Mouse (Mus musculus) CH12.LX (cell line): ENCODE measurements at regions not wholly inside any gene's neighbourhood (a gene's known extent, or its start where the extent isn't known, plus 50 kb on each side); places are given as distances from the start of the nearest gene placed in this dataset.

Source experiments
- DNase-seq: peaks from one replicate; pipeline ENCODE4 v3.0.0-alpha.2; 2013; ENCODE audit errors: extremely low read depth
- H3K27ac ChIP-seq: 2 replicates; pipeline ENCODE4 v1.5.1; 2012; ENCODE audit warnings: low read depth, mild to moderate bottlenecking, control low read depth, moderate library complexity; ENCODE audit not compliant: insufficient read depth
- H3K27me3 ChIP-seq: replicated peaks from 2 replicates; pipeline ENCODE3; 2012; ENCODE audit warnings: inconsistent platforms
- H3K36me3 ChIP-seq, 2 experiments: replicated peaks in 1 of 2; 2 replicates each; pipeline versions ENCODE3 to v1.6.1; 2012; ENCODE audit warnings: inconsistent platforms in 1 of 2, low read length in 1 of 2, mild to moderate bottlenecking in 1 of 2, mixed read lengths in 1 of 2, moderate library complexity in 1 of 2; ENCODE audit not compliant: control insufficient read depth in 1 of 2, insufficient read depth in 1 of 2
- H3K4me1 ChIP-seq, 2 experiments: 2 replicates each; pipeline ENCODE4 v1.6.1; 2012; ENCODE audit warnings: inconsistent platforms in 1 of 2, moderate library complexity in 1 of 2; ENCODE audit not compliant: insufficient read depth in 2 of 2, control insufficient read depth in 1 of 2
- H3K4me2 ChIP-seq: 2 replicates; pipeline ENCODE4 v1.6.1; 2012; ENCODE audit warnings: low read depth, mild to moderate bottlenecking, control low read depth; ENCODE audit not compliant: poor library complexity, insufficient read depth, severe bottlenecking
- H3K4me3 ChIP-seq, 3 experiments: fragments of 150-350 bp in 1 of 3; sonication (generic) in 1 of 3; replicated peaks in 1 of 3; 2 replicates each; pipeline versions ENCODE3 to v1.5.1; 2011 to 2012; ENCODE audit warnings: low read depth in 2 of 3, low read length in 2 of 3, mild to moderate bottlenecking in 2 of 3, moderate library complexity in 2 of 3, control low read depth in 1 of 3, improper control_type of control experiment in 1 of 3, inconsistent platforms in 1 of 3, mixed read lengths in 1 of 3; ENCODE audit not compliant: poor library complexity in 1 of 3
- H3K79me2 ChIP-seq: replicated peaks from 2 replicates; pipeline ENCODE4 v1.6.1; 2012; ENCODE audit warnings: mild to moderate bottlenecking, moderate library complexity; ENCODE audit not compliant: control insufficient read depth, poor library complexity, insufficient read depth, severe bottlenecking; ENCODE audit errors: extremely low read depth
- H3K9ac ChIP-seq: 2 replicates; pipeline ENCODE4 v1.6.1; 2012; ENCODE audit warnings: low read depth, mild to moderate bottlenecking, control low read depth, moderate library complexity; ENCODE audit not compliant: insufficient read depth
- H3K9me3 ChIP-seq: replicated peaks from 2 replicates; pipeline ENCODE3; 2012; ENCODE audit warnings: low read length, inconsistent platforms, mixed read lengths
- BHLHE40 ChIP-seq: IDR thresholded peaks from 2 replicates; pipeline ENCODE4 v1.6.1; 2011; ENCODE audit warnings: mild to moderate bottlenecking, low read depth, low read length, improper control_type of control experiment
- CHD2 ChIP-seq: IDR thresholded peaks from 2 replicates; pipeline ENCODE4 v1.6.1; 2011; ENCODE audit warnings: low read length, improper control_type of control experiment
- E2F4 ChIP-seq: IDR thresholded peaks from 2 replicates; pipeline ENCODE4 v1.6.1; 2011; ENCODE audit warnings: low read depth, low read length, improper control_type of control experiment; ENCODE audit not compliant: insufficient replicate concordance
- EP300 ChIP-seq: IDR thresholded peaks from 2 replicates; pipeline ENCODE4 v1.6.1; 2011; ENCODE audit warnings: low read length, improper control_type of control experiment
- ETS1 ChIP-seq: conservative IDR thresholded peaks from 2 replicates; pipeline ENCODE4 v1.6.1; 2012; ENCODE audit warnings: low read depth, mild to moderate bottlenecking, inconsistent platforms, low read length, improper control_type of control experiment, moderate library complexity
- IRF4 ChIP-seq: IDR thresholded peaks from 2 replicates; pipeline ENCODE4 v1.6.1; 2014; ENCODE audit warnings: low read depth, mild to moderate bottlenecking, inconsistent platforms, low read length, improper control_type of control experiment
- MAFK ChIP-seq: IDR thresholded peaks from 2 replicates; pipeline ENCODE4 v1.6.1; 2011; ENCODE audit warnings: low read length, improper control_type of control experiment; ENCODE audit not compliant: insufficient replicate concordance
- MXI1 ChIP-seq: IDR thresholded peaks from 2 replicates; pipeline ENCODE4 v1.6.1; 2011; ENCODE audit warnings: mild to moderate bottlenecking, low read depth, low read length, improper control_type of control experiment
- MYC ChIP-seq: IDR thresholded peaks from 2 replicates; pipeline ENCODE4 v1.6.1; 2011; ENCODE audit warnings: low read depth, mild to moderate bottlenecking, improper control_type of control experiment, low read length
- PAX5 ChIP-seq: IDR thresholded peaks from 2 replicates; pipeline ENCODE4 v1.6.1; 2012; ENCODE audit warnings: low read length, inconsistent platforms, mixed read lengths
- RAD21 ChIP-seq: IDR thresholded peaks from 2 replicates; pipeline ENCODE4 v1.6.1; 2011; ENCODE audit warnings: low read depth, mild to moderate bottlenecking, low read length, improper control_type of control experiment, moderate library complexity
- RCOR1 ChIP-seq: conservative IDR thresholded peaks from 2 replicates; pipeline ENCODE4 v1.6.1; 2012; ENCODE audit warnings: low read depth, mild to moderate bottlenecking, inconsistent platforms, low read length, improper control_type of control experiment
- SIN3A ChIP-seq: IDR thresholded peaks from 2 replicates; pipeline ENCODE4 v1.6.1; 2012; ENCODE audit warnings: low read length, improper control_type of control experiment, inconsistent platforms
- TCF12 ChIP-seq: IDR thresholded peaks from 2 replicates; pipeline ENCODE4 v1.6.1; 2014; ENCODE audit warnings: low read depth, mild to moderate bottlenecking, inconsistent platforms, low read length, improper control_type of control experiment
- USF2 ChIP-seq: conservative IDR thresholded peaks from 2 replicates; pipeline ENCODE4 v1.6.1; 2011; ENCODE audit warnings: low read depth, low read length, improper control_type of control experiment
- ZMIZ1 ChIP-seq: IDR thresholded peaks from 2 replicates; pipeline ENCODE4 v1.6.1; 2012; ENCODE audit warnings: low read depth, mild to moderate bottlenecking, inconsistent platforms, low read length, improper control_type of control experiment
- dilution Hi-C: fragments of 300-500 bp; cut with MboI; formaldehyde crosslinking; loops from 2 replicates; pipeline ENCODE4 v1.14.3; 2020; ENCODE audit warnings: low sequenced_read_pairs; ENCODE audit not compliant: extremely low pct_unique_long_range_greater_than_20kb, extremely low pct_ligation_motif_present
- in situ Hi-C: fragments of 300-500 bp; cut with MboI; formaldehyde crosslinking; loops from 3 replicates; pipeline ENCODE4 v1.14.3; 2019; ENCODE audit warnings: low sequenced_read_pairs, low pct_ligation_motif_present, low pct_unique_long_range_greater_than_20kb, mixed read lengths

DNA sequence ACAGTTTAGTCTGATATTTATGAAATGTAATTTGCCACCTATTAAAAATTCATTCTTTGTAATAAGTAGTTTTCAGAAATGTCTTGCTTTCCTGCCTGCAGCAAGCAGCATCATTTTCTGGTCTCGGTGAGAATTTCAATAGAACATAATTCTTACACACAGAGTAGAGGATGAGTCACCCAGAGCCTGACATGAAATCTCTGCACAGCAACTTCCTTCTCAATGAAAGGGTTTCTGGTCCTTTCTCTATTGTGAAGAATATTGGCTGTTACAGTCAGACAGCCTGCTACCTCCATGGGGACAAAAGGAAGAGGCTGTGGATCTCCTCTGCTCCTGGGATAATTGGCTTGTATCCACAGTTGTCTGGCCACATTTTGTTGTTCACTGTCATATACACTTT is 54.0 kb upstream of the Parp8 start:
- dilution Hi-C loops, result no loop called here

More for the DNA sequence above, 54.0 kb upstream of the Parp8 start:
- DNase-seq, result no peak
- TF ChIP-seq SIN3A (no peak), MAFK (no peak), RAD21 (no peak), BHLHE40 (no peak), IRF4 (no peak), EP300 (no peak), TCF12 (no peak), ZMIZ1 (no peak), E2F4 (no peak), RCOR1 (no peak), USF2 (no peak), PAX5 (no peak), MXI1 (no peak), CHD2 (no peak), MYC (no peak), ETS1 (no peak)
- TF ChIP-seq, all 38 proteins: peak for 0
- in situ Hi-C loops, result no loop called here
- no peak overlapping the region for H3K27ac ChIP-seq
- no peak overlapping the region for H3K9ac ChIP-seq
- H3K4me1 ChIP-seq, result no peaks in the 10 kb centered on the region
- H3K9me3 ChIP-seq, result peaks cover 37% of the 10 kb centered on the region
- H3K27me3 ChIP-seq, result no peaks in the 10 kb centered on the region
- H3K79me2 ChIP-seq, result no peaks in the 10 kb centered on the region
- no peak overlapping the region for H3K4me2 ChIP-seq
- no peak overlapping the region for H3K4me3 ChIP-seq
- no peaks in the 10 kb centered on the region for H3K36me3 ChIP-seq
